Mouse (Mus musculus) megakaryocyte, embryonic 14.5 days (primary cell): Measurements from ENCODE around the gene Cpt1a. TPM values are rescaled to one million over a fixed set of nuclear protein-coding genes. Genes with fewer than 3 reads are reported as not detected.
A peak's percentile ranks its signal among the peaks of the same experiment; 100 is the strongest.

Source experiments
- H3K27me3 ChIP-seq: replicated peaks from 2 replicates; pipeline ENCODE3; 2012; ENCODE audit warnings: inconsistent platforms
- H3K36me3 ChIP-seq: replicated peaks from 2 replicates; pipeline ENCODE3; 2012; ENCODE audit warnings: low read length, inconsistent platforms, mixed read lengths
- H3K4me1 ChIP-seq: 2 replicates; pipeline ENCODE4 v1.6.1; 2012; ENCODE audit warnings: inconsistent platforms
- H3K4me3 ChIP-seq: replicated peaks from 2 replicates; pipeline ENCODE3; 2012; ENCODE audit warnings: moderate library complexity, mild to moderate bottlenecking, inconsistent platforms
- H3K9me3 ChIP-seq: 2 replicates; pipeline ENCODE4 v1.6.1; 2012; ENCODE audit warnings: inconsistent platforms
- FLI1 ChIP-seq: IDR thresholded peaks from 2 replicates; pipeline ENCODE4 v1.6.1; 2012; ENCODE audit warnings: low read length, inconsistent platforms, mixed read lengths
- GATA1 ChIP-seq: IDR thresholded peaks from 3 replicates; pipeline ENCODE4 v1.6.1; 2012; ENCODE audit warnings: mixed read lengths, low read length, inconsistent platforms, borderline replicate concordance
- polyA plus RNA-seq: library from polyadenylated mRNA; stranded (reverse); fragments of >175 nt; gene quantifications from 2 replicates; pipeline ENCODE4 v1.2.3, GENCODE M21; 2012; ENCODE audit warnings: low replicate concordance; ENCODE audit not compliant: insufficient read depth

Cpt1a gene
- polyA plus RNA-seq, 1 experiment, result 6.7 TPM

- H3K4me3 ChIP-seq, result peak overlapping the region; percentile 62
- TF ChIP-seq FLI1 (no peak), GATA1 (no peak)
Measured at GRCm38 (mm10) chr19:3341021-3341420, 18.9 kb downstream of the Cpt1a start.

GRCm38 (mm10) chr19:3343929-3344328 lies 21.8 kb downstream of the Cpt1a start:
- Histone ChIP-seq H3K4me3 (peak overlapping the region; percentile 34), H3K36me3 (peaks cover 59% of the 10 kb centered on the region), H3K27me3 (no peaks in the 10 kb centered on the region), H3K4me1 (peaks cover 63% of the 10 kb centered on the region), H3K9me3 (peaks cover 10% of the 10 kb centered on the region; the same call in 1 of the 2 replicates)
- TF ChIP-seq GATA1, result no peak
- no peak for TF ChIP-seq FLI1

More at GRCm38 (mm10) chr19:3341021-3341420, 18.9 kb downstream of the Cpt1a start:
- no peaks in the 10 kb centered on the region for H3K27me3 ChIP-seq
- peaks cover 41% of the 10 kb centered on the region for H3K36me3 ChIP-seq
- H3K4me1 ChIP-seq, result peaks cover 81% of the 10 kb centered on the region
- peaks cover 6% of the 10 kb centered on the region; the same call in 1 of the 2 replicates for H3K9me3 ChIP-seq

GRCm38 (mm10) chr19:3344636-3345544 lies 22.8 kb downstream of the Cpt1a start:
- Histone ChIP-seq H3K4me1 (peaks cover 56% of the 10 kb centered on the region), H3K36me3 (peaks cover 62% of the 10 kb centered on the region), H3K27me3 (no peaks in the 10 kb centered on the region), H3K9me3 (peaks cover 10% of the 10 kb centered on the region; the same call in 1 of the 2 replicates), H3K4me3 (no peak overlapping the region)
- no peak for TF ChIP-seq GATA1
- TF ChIP-seq FLI1, result no peak

GRCm38 (mm10) chr19:3347784-3348183 lies 25.6 kb downstream of the Cpt1a start:
- Histone ChIP-seq H3K9me3 (peaks cover 4% of the 10 kb centered on the region; the same call in 1 of the 2 replicates), H3K4me1 (peaks cover 50% of the 10 kb centered on the region), H3K36me3 (peaks cover 68% of the 10 kb centered on the region), H3K27me3 (no peaks in the 10 kb centered on the region), H3K4me3 (no peak overlapping the region)
- TF ChIP-seq GATA1 (no peak), FLI1 (no peak)

- Histone ChIP-seq H3K36me3 (peaks cover 88% of the 10 kb centered on the region), H3K9me3 (no peaks in the 10 kb centered on the region), H3K27me3 (no peaks in the 10 kb centered on the region), H3K4me1 (peaks cover 34% of the 10 kb centered on the region), H3K4me3 (peak overlapping the region; percentile 64)
- no peak for TF ChIP-seq FLI1
Measured at GRCm38 (mm10) chr19:3353415-3354111, 31.4 kb downstream of the Cpt1a start.

GRCm38 (mm10) chr19:3355096-3355495 lies 33.0 kb downstream of the Cpt1a start:
- H3K4me3 ChIP-seq, result no peak overlapping the region
- peaks cover 35% of the 10 kb centered on the region for H3K4me1 ChIP-seq
- peaks cover 82% of the 10 kb centered on the region for H3K36me3 ChIP-seq
- H3K27me3 ChIP-seq, result no peaks in the 10 kb centered on the region
- H3K9me3 ChIP-seq, result no peaks in the 10 kb centered on the region
- TF ChIP-seq FLI1, result no peak
- TF ChIP-seq GATA1, result no peak

GRCm38 (mm10) chr19:3356516-3356915 lies 34.4 kb downstream of the Cpt1a start:
- Histone ChIP-seq H3K36me3 (peaks cover 85% of the 10 kb centered on the region), H3K4me1 (peaks cover 45% of the 10 kb centered on the region)

GRCm38 (mm10) chr19:3357620-3358019 lies 35.5 kb downstream of the Cpt1a start:
- Histone ChIP-seq H3K9me3 (no peaks in the 10 kb centered on the region), H3K36me3 (peaks cover 85% of the 10 kb centered on the region), H3K4me3 (no peak overlapping the region), H3K4me1 (peaks cover 36% of the 10 kb centered on the region), H3K27me3 (no peaks in the 10 kb centered on the region)
- TF ChIP-seq GATA1, result no peak
- TF ChIP-seq FLI1, result no peak

More at GRCm38 (mm10) chr19:3356516-3356915, 34.4 kb downstream of the Cpt1a start:
- Histone ChIP-seq H3K27me3 (no peaks in the 10 kb centered on the region), H3K4me3 (no peak overlapping the region), H3K9me3 (no peaks in the 10 kb centered on the region)
- TF ChIP-seq FLI1, result no peak
- no peak for TF ChIP-seq GATA1

- H3K4me3 ChIP-seq, result peak overlapping the region; percentile 59
- H3K9me3 ChIP-seq, result peaks cover 7% of the 10 kb centered on the region
- no peak for TF ChIP-seq FLI1
- no peak for TF ChIP-seq GATA1
- no peaks in the 10 kb centered on the region for H3K27me3 ChIP-seq
- H3K36me3 ChIP-seq, result peaks cover 91% of the 10 kb centered on the region
- H3K4me1 ChIP-seq, result peaks cover 17% of the 10 kb centered on the region
Measured at GRCm38 (mm10) chr19:3359841-3360588, 37.9 kb downstream of the Cpt1a start.

GRCm38 (mm10) chr19:3363510-3363909 lies 41.4 kb downstream of the Cpt1a start:
- no peak overlapping the region for H3K4me3 ChIP-seq

More at GRCm38 (mm10) chr19:3363510-3363909, 41.4 kb downstream of the Cpt1a start:
- Histone ChIP-seq H3K9me3 (peaks cover 9% of the 10 kb centered on the region), H3K36me3 (peaks cover 93% of the 10 kb centered on the region), H3K27me3 (no peaks in the 10 kb centered on the region), H3K4me1 (peaks cover 17% of the 10 kb centered on the region)
- TF ChIP-seq GATA1 (no peak), FLI1 (no peak)
